Mouse (Mus musculus): ENCODE measurements at regions not wholly inside any gene's neighbourhood (a gene's known extent, or its start where the extent isn't known, plus 50 kb on each side); places are given as distances from the start of the nearest gene placed in this dataset.

DNA sequence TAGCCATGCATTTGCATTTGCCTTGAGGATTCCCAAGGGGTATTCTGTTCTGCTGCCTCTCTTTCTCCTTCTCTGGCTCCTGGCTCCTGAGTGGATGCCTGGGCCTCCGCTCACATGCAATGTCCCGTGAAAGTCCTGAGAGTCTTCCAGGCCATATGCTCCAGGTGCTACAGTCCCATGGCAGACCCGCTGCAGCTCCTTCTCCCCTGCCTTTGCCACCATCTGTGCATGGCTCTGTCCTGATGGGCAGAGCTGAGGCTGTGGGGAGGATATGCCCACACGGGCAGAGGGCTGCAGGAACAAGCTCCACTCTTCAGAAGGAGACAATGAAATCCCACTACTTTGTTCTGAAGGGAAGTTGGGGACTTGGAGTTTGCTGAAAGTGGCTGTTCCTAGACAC is 485.9 kb upstream of the Zmiz1 start:
- 81% methylated on average over 4 of the region's 4 CpGs for WGBS
- H3K9me3 ChIP-seq (ENCODE audit: low read length), result no peaks in the 10 kb centered on the region
- no peaks in the 10 kb centered on the region for H3K27me3 ChIP-seq (ENCODE audit: insufficient read depth, low read length)
- H3K9ac ChIP-seq (replicated peaks; ENCODE audit: low read length), result no peak overlapping the region
- ATAC-seq (ENCODE audit: low FRiP score, low TSS enrichment), result no peak
- no peaks in the 10 kb centered on the region for H3K36me3 ChIP-seq (ENCODE audit: insufficient read depth, low read length)
- H3K4me1 ChIP-seq (ENCODE audit: insufficient read depth, low read length), result no peaks in the 10 kb centered on the region
- no peak overlapping the region for H3K4me2 ChIP-seq (replicated peaks; ENCODE audit: low read depth, low read length)
- H3K27ac ChIP-seq (ENCODE audit: low read length), result no peak overlapping the region
- H3K4me3 ChIP-seq (ENCODE audit: low read length), result no peak overlapping the region

DNA sequence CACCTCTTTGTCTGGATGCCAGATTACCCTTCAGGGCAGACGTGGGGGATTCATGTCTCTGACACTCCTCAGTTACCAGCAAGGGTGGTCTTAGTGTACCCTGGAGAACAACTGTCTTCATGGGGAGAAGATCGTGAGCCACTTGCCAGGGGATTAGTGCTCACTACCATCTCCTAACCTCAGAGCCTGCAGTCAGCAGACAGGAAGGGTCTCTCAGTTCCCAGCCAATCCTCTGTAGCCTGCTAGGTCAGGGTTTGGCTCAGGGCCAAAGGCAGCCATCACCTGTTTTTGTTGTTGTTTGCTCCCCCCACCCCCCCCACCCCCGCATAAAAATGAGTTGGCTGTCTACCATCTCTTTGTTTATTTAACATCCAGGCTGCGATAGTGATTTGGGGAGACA is 485.4 kb upstream of the Zmiz1 start:
- Histone ChIP-seq H3K4me2 (replicated peaks; ENCODE audit: low read depth, low read length) (no peak overlapping the region), H3K27me3 (ENCODE audit: insufficient read depth, low read length) (no peaks in the 10 kb centered on the region), H3K4me3 (ENCODE audit: low read length) (no peak overlapping the region), H3K36me3 (ENCODE audit: insufficient read depth, low read length) (no peaks in the 10 kb centered on the region), H3K4me1 (ENCODE audit: insufficient read depth, low read length) (no peaks in the 10 kb centered on the region), H3K9me3 (ENCODE audit: low read length) (no peaks in the 10 kb centered on the region), H3K9ac (replicated peaks; ENCODE audit: low read length) (no peak overlapping the region), H3K27ac (ENCODE audit: low read length) (no peak overlapping the region)
- 47% methylated on average over 4 of the region's 4 CpGs for WGBS
- no peak for ATAC-seq (ENCODE audit: low FRiP score, low TSS enrichment)

DNA sequence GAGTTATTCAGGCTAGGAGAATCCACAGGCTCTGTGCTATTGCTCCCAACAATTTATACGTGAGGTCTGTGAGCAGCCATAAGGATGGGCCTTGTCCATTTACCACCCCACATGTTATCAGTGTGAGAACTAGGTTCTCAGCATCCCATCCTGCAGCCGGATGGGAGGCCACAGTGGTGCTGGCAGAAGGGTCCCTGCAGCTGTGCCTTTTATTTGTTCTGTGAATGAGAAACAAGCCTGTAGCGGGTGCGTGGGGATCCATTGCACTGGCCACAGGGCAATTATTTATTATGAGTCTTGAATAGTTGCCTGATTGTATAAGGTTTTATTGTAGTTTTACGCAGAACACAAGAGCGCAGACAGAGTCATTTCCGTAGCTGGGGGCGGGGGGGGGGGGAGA is 476.5 kb upstream of the Zmiz1 start:
- no peak for ATAC-seq (ENCODE audit: low FRiP score, low TSS enrichment)
- 69% methylated on average over 8 of the region's 8 CpGs for WGBS
- H3K4me1 ChIP-seq (ENCODE audit: insufficient read depth, low read length), result no peaks in the 10 kb centered on the region

DNA sequence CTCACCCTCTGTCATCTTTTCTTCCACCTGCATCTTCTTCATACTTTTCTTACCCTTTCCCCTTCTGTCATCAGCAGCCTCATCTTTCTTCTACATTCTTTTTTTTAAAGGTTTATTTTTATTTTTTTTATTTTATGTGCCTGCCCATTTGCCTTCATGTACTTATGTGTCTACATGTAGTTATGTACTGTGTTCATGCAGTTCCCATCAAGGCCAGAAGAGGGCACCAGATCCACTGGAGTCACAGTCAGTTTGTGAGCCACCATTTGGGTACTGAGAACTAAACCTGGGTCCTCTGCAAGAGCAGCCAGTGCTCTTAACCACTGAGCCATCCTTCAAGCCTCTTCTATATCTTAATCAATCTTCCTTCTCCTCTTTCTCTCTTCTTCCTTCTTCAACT is 475.7 kb upstream of the Zmiz1 start:
- Histone ChIP-seq H3K9me3 (ENCODE audit: low read length) (no peaks in the 10 kb centered on the region), H3K4me3 (ENCODE audit: low read length) (no peak overlapping the region), H3K9ac (replicated peaks; ENCODE audit: low read length) (no peak overlapping the region), H3K4me1 (ENCODE audit: insufficient read depth, low read length) (no peaks in the 10 kb centered on the region), H3K36me3 (ENCODE audit: insufficient read depth, low read length) (no peaks in the 10 kb centered on the region), H3K27ac (ENCODE audit: low read length) (no peak overlapping the region), H3K4me2 (replicated peaks; ENCODE audit: low read depth, low read length) (no peak overlapping the region), H3K27me3 (ENCODE audit: insufficient read depth, low read length) (no peaks in the 10 kb centered on the region)
- ATAC-seq (ENCODE audit: low FRiP score, low TSS enrichment), result no peak

More for the DNA sequence above, 476.5 kb upstream of the Zmiz1 start:
- no peaks in the 10 kb centered on the region for H3K9me3 ChIP-seq (ENCODE audit: low read length)
- H3K4me2 ChIP-seq (replicated peaks; ENCODE audit: low read depth, low read length), result no peak overlapping the region
- H3K36me3 ChIP-seq (ENCODE audit: insufficient read depth, low read length), result no peaks in the 10 kb centered on the region
- H3K27ac ChIP-seq (ENCODE audit: low read length), result no peak overlapping the region
- H3K27me3 ChIP-seq (ENCODE audit: insufficient read depth, low read length), result no peaks in the 10 kb centered on the region
- H3K9ac ChIP-seq (replicated peaks; ENCODE audit: low read length), result no peak overlapping the region
- H3K4me3 ChIP-seq (ENCODE audit: low read length), result no peak overlapping the region

DNA sequence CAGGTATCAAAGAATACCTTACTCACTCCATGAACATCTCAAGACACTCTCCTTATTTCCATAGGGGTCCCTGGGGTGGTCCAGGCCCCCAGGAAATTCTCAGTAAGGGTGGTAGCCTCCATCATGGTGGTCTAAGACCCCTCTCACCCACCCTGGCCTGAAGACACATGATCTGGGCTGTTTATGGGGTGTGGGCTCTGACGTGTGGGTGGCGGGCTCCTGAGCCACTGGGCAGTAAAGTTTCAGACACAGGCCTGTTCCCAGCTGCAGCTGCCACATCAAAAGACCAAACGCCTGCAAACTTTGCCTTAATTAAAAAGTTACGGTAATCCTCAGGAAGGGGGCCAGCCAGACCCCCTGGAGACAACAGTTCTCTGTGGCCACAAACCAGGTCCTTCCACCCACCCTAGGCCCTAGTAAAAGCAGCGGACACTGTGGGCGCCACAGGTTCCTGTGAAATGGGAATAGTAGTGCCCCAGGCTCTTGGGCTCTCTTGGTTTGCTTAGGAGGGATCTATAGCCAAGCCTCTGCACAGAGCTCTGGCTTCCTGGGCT is 473.1 kb upstream of the Zmiz1 start:
- Histone ChIP-seq H3K9me3 (ENCODE audit: low read length) (no peaks in the 10 kb centered on the region), H3K27ac (ENCODE audit: low read length) (no peak overlapping the region), H3K4me3 (ENCODE audit: low read length) (no peak overlapping the region), H3K27me3 (ENCODE audit: insufficient read depth, low read length) (no peaks in the 10 kb centered on the region), H3K36me3 (ENCODE audit: insufficient read depth, low read length) (no peaks in the 10 kb centered on the region), H3K9ac (replicated peaks; ENCODE audit: low read length) (no peak overlapping the region), H3K4me1 (ENCODE audit: insufficient read depth, low read length) (no peaks in the 10 kb centered on the region), H3K4me2 (replicated peaks; ENCODE audit: low read depth, low read length) (no peak overlapping the region)
- no peak for ATAC-seq (ENCODE audit: low FRiP score, low TSS enrichment)
- WGBS, result 48% methylated on average over 6 of the region's 6 CpGs

DNA sequence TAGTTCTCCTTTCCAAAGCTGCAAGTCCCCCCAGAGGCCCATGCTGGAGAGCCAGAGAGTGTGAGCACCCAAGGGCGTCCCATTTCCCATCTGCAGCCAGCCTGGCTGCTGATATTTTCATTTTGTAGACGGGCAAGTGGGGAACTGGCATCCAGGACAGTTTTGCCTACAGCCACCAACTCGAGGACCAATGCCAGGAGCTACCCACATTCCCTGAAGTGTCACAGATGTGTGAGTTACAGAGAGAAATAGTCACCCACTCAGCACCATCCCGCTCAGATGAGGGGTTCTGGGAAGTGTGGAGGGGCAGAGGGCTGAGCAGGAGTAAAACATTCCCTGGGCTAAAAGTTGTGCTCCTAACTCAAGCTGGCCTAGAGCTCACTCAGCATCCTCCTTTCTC is 472.6 kb upstream of the Zmiz1 start:
- Histone ChIP-seq H3K9ac (replicated peaks; ENCODE audit: low read length) (no peak overlapping the region), H3K4me2 (replicated peaks; ENCODE audit: low read depth, low read length) (no peak overlapping the region), H3K27me3 (ENCODE audit: insufficient read depth, low read length) (no peaks in the 10 kb centered on the region), H3K36me3 (ENCODE audit: insufficient read depth, low read length) (no peaks in the 10 kb centered on the region), H3K27ac (ENCODE audit: low read length) (no peak overlapping the region), H3K9me3 (ENCODE audit: low read length) (no peaks in the 10 kb centered on the region), H3K4me1 (ENCODE audit: insufficient read depth, low read length) (no peaks in the 10 kb centered on the region), H3K4me3 (ENCODE audit: low read length) (no peak overlapping the region)
- no peak for ATAC-seq (ENCODE audit: low FRiP score, low TSS enrichment)
- WGBS, result 75% methylated on average over 4 of the region's 4 CpGs

DNA sequence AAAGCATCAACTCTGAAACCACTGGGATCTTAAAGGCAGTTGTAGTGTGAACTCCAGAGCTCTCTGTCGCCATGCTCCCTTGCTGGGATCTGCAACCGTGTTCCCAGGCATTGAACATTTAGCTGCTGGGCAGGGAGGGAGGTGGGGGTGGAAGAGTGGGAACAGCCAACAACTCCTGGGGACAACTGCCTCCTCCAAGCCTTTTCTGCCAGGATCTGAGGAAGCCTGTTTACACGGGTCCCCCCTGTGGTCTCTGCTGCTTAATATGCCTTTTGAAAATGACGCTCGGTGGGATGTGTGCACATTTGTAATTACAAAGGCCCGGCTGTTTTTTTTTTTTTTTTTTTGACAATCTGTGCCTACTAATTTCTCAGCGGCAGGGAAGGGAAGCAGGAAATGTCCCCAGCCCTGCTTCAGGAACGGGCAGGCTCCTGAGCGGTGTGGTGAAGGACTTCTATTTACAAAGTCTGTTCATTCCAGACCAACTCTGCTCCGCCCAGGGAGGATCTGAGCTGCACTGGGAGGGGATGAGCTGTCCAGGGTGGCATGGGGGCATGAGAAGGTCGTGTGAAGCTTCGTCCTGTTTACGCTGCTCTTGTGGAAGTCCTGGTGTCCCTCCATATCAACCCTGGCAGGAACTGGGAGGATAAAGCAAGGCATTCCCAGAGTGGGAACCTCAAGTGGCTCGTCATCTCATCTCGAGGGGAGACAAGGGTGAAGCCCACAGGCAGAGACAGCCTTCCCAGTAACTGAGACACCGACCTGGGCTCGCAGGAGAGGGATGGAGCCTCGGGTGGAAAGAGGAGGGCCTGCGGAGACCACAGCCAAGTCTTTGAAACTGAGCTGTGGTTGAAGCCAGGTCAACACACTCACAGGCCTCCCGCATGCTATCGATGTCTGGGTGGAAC is 465.0 kb upstream of the Zmiz1 start:
- no peak overlapping the region; the same call in 1 of the 2 replicates for H3K27ac ChIP-seq (ENCODE audit: low read length)

DNA sequence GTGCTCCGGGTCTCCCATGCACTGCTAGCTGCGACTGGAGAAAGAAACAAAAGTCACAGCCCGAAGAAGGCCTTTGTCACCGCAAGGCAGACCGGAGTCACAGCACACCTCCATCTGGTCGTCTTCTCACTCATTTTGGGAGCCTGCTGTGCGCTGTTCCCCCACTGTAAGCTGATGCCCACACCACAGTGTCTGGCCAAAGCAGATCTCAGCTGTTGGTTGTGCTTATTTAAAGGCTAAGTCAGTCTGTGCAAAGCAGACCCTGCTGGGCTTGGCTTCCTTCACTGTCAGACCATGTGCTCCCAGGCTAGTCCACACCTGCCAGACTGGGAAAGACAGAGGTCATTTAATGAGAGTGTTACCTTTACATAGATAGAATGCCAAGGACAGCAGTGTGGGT is 463.8 kb upstream of the Zmiz1 start:
- Histone ChIP-seq H3K4me3 (ENCODE audit: low read length) (no peak overlapping the region), H3K36me3 (ENCODE audit: insufficient read depth, low read length) (no peaks in the 10 kb centered on the region), H3K27ac (ENCODE audit: low read length) (peak overlapping the region; percentile 7; the same call in 1 of the 2 replicates), H3K4me1 (ENCODE audit: insufficient read depth, low read length) (peaks cover 49% of the 10 kb centered on the region), H3K27me3 (ENCODE audit: insufficient read depth, low read length) (no peaks in the 10 kb centered on the region), H3K4me2 (replicated peaks; ENCODE audit: low read depth, low read length) (no peak overlapping the region), H3K9ac (replicated peaks; ENCODE audit: low read length) (peak overlapping the region; percentile 1; the same call in 1 of the 2 replicates), H3K9me3 (ENCODE audit: low read length) (peaks cover 6% of the 10 kb centered on the region)
- ATAC-seq (ENCODE audit: low FRiP score, low TSS enrichment), result no peak
- 51% methylated on average over 7 of the region's 7 CpGs for WGBS

More for the DNA sequence above, 465.0 kb upstream of the Zmiz1 start:
- 0 out of 2 replicates have a peak, but pooled peaks have one; percentile 31 for ATAC-seq (ENCODE audit: low FRiP score, low TSS enrichment)
- Histone ChIP-seq H3K27me3 (ENCODE audit: insufficient read depth, low read length) (no peaks in the 10 kb centered on the region), H3K4me3 (ENCODE audit: low read length) (no peak overlapping the region), H3K36me3 (ENCODE audit: insufficient read depth, low read length) (no peaks in the 10 kb centered on the region), H3K4me1 (ENCODE audit: insufficient read depth, low read length) (peaks cover 44% of the 10 kb centered on the region), H3K9ac (replicated peaks; ENCODE audit: low read length) (0 out of 2 replicates have a peak overlapping the region, but pooled peaks have one; percentile 14), H3K4me2 (replicated peaks; ENCODE audit: low read depth, low read length) (no peak overlapping the region; the same call in 1 of the 2 replicates), H3K9me3 (ENCODE audit: low read length) (peaks cover 6% of the 10 kb centered on the region)
- WGBS, result 33% methylated on average over 21 of the region's 21 CpGs

DNA sequence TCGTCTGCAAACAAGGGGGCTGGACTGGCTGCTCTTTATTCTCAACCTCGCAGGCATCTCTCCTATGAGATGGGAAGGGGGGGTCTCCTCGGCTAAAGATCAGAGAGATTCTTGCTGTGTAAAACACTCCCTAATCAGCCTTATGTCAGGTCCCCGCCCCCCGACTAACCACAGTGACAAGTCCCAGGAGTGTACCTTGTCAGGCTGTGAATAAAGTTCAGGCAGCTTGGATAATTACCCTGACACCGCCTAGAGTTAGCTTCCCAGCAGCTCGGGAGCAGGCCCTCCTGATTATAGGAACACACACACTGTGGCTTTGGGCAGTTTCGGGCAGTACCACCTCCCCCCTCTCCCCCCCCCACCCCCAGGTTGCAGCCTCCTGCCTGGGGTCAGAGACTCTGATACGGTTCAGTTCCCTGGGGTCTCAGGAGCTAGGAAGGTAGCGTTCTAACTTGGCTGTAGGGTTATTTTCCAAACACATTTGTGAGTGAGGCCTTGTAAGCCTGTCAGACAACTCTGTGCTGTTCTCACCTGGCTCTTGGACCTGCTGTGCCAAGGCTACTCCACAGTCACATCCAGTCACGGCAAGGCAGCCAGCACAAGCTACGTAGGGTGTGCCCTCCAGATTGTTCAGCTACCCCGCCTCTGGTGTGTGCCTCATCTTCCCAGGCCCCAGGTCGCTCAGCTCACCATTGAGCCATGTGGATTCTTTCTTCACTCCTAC is 461.0 kb upstream of the Zmiz1 start:
- H3K4me2 ChIP-seq (replicated peaks; ENCODE audit: low read depth, low read length), result no peak overlapping the region
- peak overlapping the region; percentile 70 for H3K27ac ChIP-seq (ENCODE audit: low read length)
- peak; percentile 75 for ATAC-seq (ENCODE audit: low FRiP score, low TSS enrichment)
- no peaks in the 10 kb centered on the region for H3K36me3 ChIP-seq (ENCODE audit: insufficient read depth, low read length)
- H3K4me3 ChIP-seq (ENCODE audit: low read length), result no peak overlapping the region
- no peaks in the 10 kb centered on the region for H3K27me3 ChIP-seq (ENCODE audit: insufficient read depth, low read length)
- H3K4me1 ChIP-seq (ENCODE audit: insufficient read depth, low read length), result peaks cover 49% of the 10 kb centered on the region
- no peaks in the 10 kb centered on the region for H3K9me3 ChIP-seq (ENCODE audit: low read length)
- H3K9ac ChIP-seq (replicated peaks; ENCODE audit: low read length), result 0 out of 2 replicates have a peak overlapping the region, but pooled peaks have one; percentile 13
- WGBS, result 19% methylated on average over 14 of the region's 14 CpGs

All from kidney, embryonic 16.5 days (tissue).